Mouse (Mus musculus): ENCODE measurements at regions not wholly inside any gene's neighbourhood (a gene's known extent, or its start where the extent isn't known, plus 50 kb on each side); places are given as distances from the start of the nearest gene placed in this dataset.
A peak's percentile ranks its signal among the peaks of the same experiment; 100 is the strongest.

GRCm38 (mm10) chr17:79164874-79165553, 113.3 kb downstream of the Qpct start:
- DNase-seq: no peak

- DNase-seq: no peak
Observed at GRCm38 (mm10) chr17:79163983-79164382, 112.3 kb downstream of the Qpct start.

- no peak for DNase-seq
Observed at GRCm38 (mm10) chr17:79154138-79154537, 102.4 kb downstream of the Qpct start.

GRCm38 (mm10) chr17:79152823-79153222, 101.1 kb downstream of the Qpct start:
- no peak for DNase-seq

- peak; percentile 71 for DNase-seq
Observed at GRCm38 (mm10) chr17:79147883-79148282, 96.2 kb downstream of the Qpct start.

- DNase-seq: no peak
Observed at GRCm38 (mm10) chr17:79144913-79145625, 93.4 kb downstream of the Qpct start.

GRCm38 (mm10) chr17:79143031-79143430, 91.3 kb downstream of the Qpct start:
- peak; percentile 16 for DNase-seq
